Mouse (Mus musculus) thymus, adult 2 months (tissue): ENCODE measurements around the gene Brca1. TPM values are rescaled to one million over a fixed set of nuclear protein-coding genes. Genes with fewer than 3 reads are reported as not detected.
"Not testable (repeated sequence)": the region's sequence is repeated elsewhere in the genome, so short reads cannot be mapped to it uniquely, and the experiment has no call there.

ENCODE experiments used
- DNase-seq: peaks from one replicate; pipeline ENCODE4 v3.0.0; 2021
- H3K27ac ChIP-seq: fragments of 200-500 bp; 2 replicates; pipeline ENCODE4 v1.5.1; 2012; ENCODE audit warnings: low read length, control low read depth; ENCODE audit not compliant: control insufficient read depth, insufficient read depth
- H3K27me3 ChIP-seq: fragments of 200-500 bp; 2 replicates; pipeline ENCODE4 v1.6.1; 2012; ENCODE audit warnings: mild to moderate bottlenecking, low read length, moderate library complexity, mixed read lengths; ENCODE audit not compliant: control insufficient read depth, insufficient read depth
- H3K36me3 ChIP-seq: fragments of 200-500 bp; 2 replicates; pipeline ENCODE4 v1.6.1; 2012; ENCODE audit warnings: mild to moderate bottlenecking, low read length, moderate library complexity; ENCODE audit not compliant: control insufficient read depth, insufficient read depth
- H3K4me1 ChIP-seq: fragments of 200-500 bp; replicated peaks from 2 replicates; pipeline ENCODE4 v1.6.1; 2012; ENCODE audit warnings: low read length; ENCODE audit not compliant: control insufficient read depth, insufficient read depth
- H3K4me3 ChIP-seq: fragments of 200-500 bp; 2 replicates; pipeline ENCODE4 v1.5.1; 2012; ENCODE audit warnings: mild to moderate bottlenecking, low read length, control low read depth, moderate library complexity; ENCODE audit not compliant: control insufficient read depth, insufficient read depth
- CTCF ChIP-seq: fragments of 200-500 bp; IDR thresholded peaks from 2 replicates; pipeline ENCODE4 v1.5.1; 2012; ENCODE audit warnings: mild to moderate bottlenecking, control low read depth, low read length, moderate library complexity, borderline replicate concordance; ENCODE audit not compliant: control insufficient read depth, poor library complexity, insufficient read depth; ENCODE audit errors: extremely low read depth
- POLR2A ChIP-seq: fragments of 200-500 bp; IDR thresholded peaks from 2 replicates; pipeline ENCODE4 v1.6.1; 2012; ENCODE audit warnings: mild to moderate bottlenecking, low read length, control low read depth, moderate library complexity; ENCODE audit not compliant: control insufficient read depth, poor library complexity, insufficient read depth; ENCODE audit errors: extremely low read depth
- WGBS: fragments of 180-500 bp; shearing (Covaris S2); methylation state at CpG from one replicate; pipeline ENCODE4 v1.1.7; 2018; 5-methylcytosine and 5-hydroxymethylcytosine counted together
- polyA plus RNA-seq: library from polyadenylated mRNA; depleted of rRNA; stranded (reverse); fragments of >200 nt; gene quantifications from 2 replicates; pipeline ENCODE4 v1.2.3, GENCODE M21; 2012

Brca1 gene
- polyA plus RNA-seq, 1 experiment: 4.3 TPM

- no peaks in the 10 kb centered on the region for H3K4me1 ChIP-seq
- no peak for DNase-seq
- H3K27ac ChIP-seq: no peak overlapping the region
- TF ChIP-seq CTCF (no peak), POLR2A (no peak)
- WGBS: 87% methylated on average over 5 of the region's 5 CpGs
- no peak overlapping the region for H3K4me3 ChIP-seq
- H3K27me3 ChIP-seq: no peaks in the 10 kb centered on the region
- no peaks in the 10 kb centered on the region for H3K36me3 ChIP-seq
These were observed 77.5 kb downstream of the Brca1 start for GRCm38 (mm10) chr11:101474298-101474697.

- not testable (repeated sequence) for H3K4me1 ChIP-seq, H3K36me3 ChIP-seq, H3K4me3 ChIP-seq, DNase-seq, H3K27me3 ChIP-seq, H3K27ac ChIP-seq
- WGBS: 74% methylated on average over 1 of the region's 1 CpGs
These were observed 78.1 kb downstream of the Brca1 start for GRCm38 (mm10) chr11:101473686-101474085.

GRCm38 (mm10) chr11:101472336-101472735 lies 79.4 kb downstream of the Brca1 start:
- H3K4me1 ChIP-seq: peaks cover 10% of the 10 kb centered on the region
- 86% methylated on average over 7 of the region's 7 CpGs for WGBS
- DNase-seq: no peak
- TF ChIP-seq POLR2A: no peak
- no peak for TF ChIP-seq CTCF
- no peak overlapping the region for H3K27ac ChIP-seq
- H3K36me3 ChIP-seq: no peaks in the 10 kb centered on the region
- no peaks in the 10 kb centered on the region for H3K27me3 ChIP-seq
- no peak overlapping the region for H3K4me3 ChIP-seq

- TF ChIP-seq CTCF (no peak), POLR2A (no peak)
- no peak for DNase-seq
- Histone ChIP-seq H3K27me3 (no peaks in the 10 kb centered on the region), H3K4me3 (no peak overlapping the region), H3K4me1 (peaks cover 14% of the 10 kb centered on the region), H3K36me3 (no peaks in the 10 kb centered on the region), H3K27ac (no peak overlapping the region)
- WGBS: 83% methylated on average over 3 of the region's 3 CpGs
These were observed 79.8 kb downstream of the Brca1 start for GRCm38 (mm10) chr11:101471926-101472325.

GRCm38 (mm10) chr11:101470206-101470605 lies 81.5 kb downstream of the Brca1 start:
- Histone ChIP-seq H3K4me3 (no peak overlapping the region), H3K27ac (no peak overlapping the region), H3K27me3 (no peaks in the 10 kb centered on the region), H3K36me3 (no peaks in the 10 kb centered on the region), H3K4me1 (peaks cover 18% of the 10 kb centered on the region)
- DNase-seq: no peak
- WGBS: 95% methylated on average over 7 of the region's 7 CpGs
- no peak for TF ChIP-seq POLR2A

GRCm38 (mm10) chr11:101469155-101469554 lies 82.6 kb downstream of the Brca1 start:
- Histone ChIP-seq H3K4me3 (no peak overlapping the region), H3K36me3 (no peaks in the 10 kb centered on the region), H3K27me3 (no peaks in the 10 kb centered on the region), H3K4me1 (peaks cover 24% of the 10 kb centered on the region), H3K27ac (no peak overlapping the region)
- DNase-seq: no peak
- 76% methylated on average over 4 of the region's 4 CpGs for WGBS
- TF ChIP-seq POLR2A: no peak
- TF ChIP-seq CTCF: no peak

GRCm38 (mm10) chr11:101468731-101469130 lies 83.0 kb downstream of the Brca1 start:
- H3K4me1 ChIP-seq: peaks cover 24% of the 10 kb centered on the region
- peak overlapping the region; percentile 39; the same call in 1 of the 2 replicates for H3K4me3 ChIP-seq
- H3K36me3 ChIP-seq: no peaks in the 10 kb centered on the region
- no peaks in the 10 kb centered on the region for H3K27me3 ChIP-seq
- TF ChIP-seq POLR2A (no peak), CTCF (no peak)
- no peak overlapping the region for H3K27ac ChIP-seq
- 37% methylated on average over 13 of the region's 13 CpGs for WGBS
- no peak for DNase-seq

- no peaks in the 10 kb centered on the region for H3K36me3 ChIP-seq
- H3K27me3 ChIP-seq: no peaks in the 10 kb centered on the region
- no peak for DNase-seq
- peak overlapping the region; percentile 39 for H3K4me3 ChIP-seq
- no peak overlapping the region for H3K27ac ChIP-seq
- no peak for TF ChIP-seq CTCF
- no peak for TF ChIP-seq POLR2A
- H3K4me1 ChIP-seq: peaks cover 24% of the 10 kb centered on the region
- WGBS: 3% methylated on average over 29 of the region's 31 CpGs
These were observed 83.5 kb downstream of the Brca1 start for GRCm38 (mm10) chr11:101468263-101468688.
